Mouse (Mus musculus) lung, embryonic 14.5 days (tissue): Measurements from ENCODE around the gene Ccdc82. TPM values are rescaled to one million over a fixed set of nuclear protein-coding genes. Genes with fewer than 3 reads are reported as not detected.
A peak's percentile ranks its signal among the peaks of the same experiment; 100 is the strongest.

Experiments
- ATAC-seq: fragments of 200-750 bp; cut with Nextera tagmentation; 2 replicates; pipeline ENCODE4 v1.8.0; 2017; ENCODE audit warnings: mild to moderate bottlenecking, moderate TSS enrichment, moderate library complexity; ENCODE audit not compliant: insufficient read depth
- DNase-seq: peaks from one replicate; pipeline ENCODE4 v3.0.0-alpha.2; 2015
- H3K27ac ChIP-seq: fragments of 300-500 bp; sonication (generic); 2 replicates; pipeline ENCODE4 v1.5.1; 2014; ENCODE audit warnings: low read depth, mild to moderate bottlenecking, moderate library complexity
- H3K27me3 ChIP-seq: fragments of 300-500 bp; sonication (generic); 2 replicates; pipeline ENCODE4 v1.6.1; 2014; ENCODE audit warnings: low read length, control low read depth; ENCODE audit not compliant: insufficient read depth
- H3K36me3 ChIP-seq: fragments of 300-500 bp; sonication (generic); 2 replicates; pipeline ENCODE4 v1.6.1; 2014; ENCODE audit warnings: control low read depth; ENCODE audit not compliant: insufficient read depth
- H3K4me1 ChIP-seq: fragments of 300-500 bp; sonication (generic); 2 replicates; pipeline ENCODE4 v1.6.1; 2014; ENCODE audit warnings: antibody characterized with exemption, control low read depth; ENCODE audit not compliant: insufficient read depth
- H3K4me2 ChIP-seq: fragments of 300-500 bp; sonication (generic); 2 replicates; pipeline ENCODE4 v1.6.1; 2014; ENCODE audit warnings: mild to moderate bottlenecking
- H3K4me3 ChIP-seq: fragments of 300-500 bp; sonication (generic); 2 replicates; pipeline ENCODE4 v1.5.1; 2014; ENCODE audit warnings: low read depth, low read length
- H3K9ac ChIP-seq: fragments of 300-500 bp; sonication (generic); 2 replicates; pipeline ENCODE4 v1.6.1; 2014
- H3K9me3 ChIP-seq: fragments of 300-500 bp; sonication (generic); 2 replicates; pipeline ENCODE4 v1.6.1; 2016; ENCODE audit warnings: low read depth, low read length, control low read depth
- CTCF ChIP-seq: IDR thresholded peaks from 2 replicates; pipeline ENCODE4 v1.5.1; 2016; ENCODE audit warnings: antibody characterized with exemption, low read depth
- WGBS: fragments of 180-500 bp; shearing (Covaris S2); extraction: QIAGEN DNeasy Blood & Tissue Kit; methylation state at CpG from one replicate; pipeline ENCODE4 v1.1.7; 2014; 5-methylcytosine and 5-hydroxymethylcytosine counted together
- polyA plus RNA-seq: library from polyadenylated mRNA; unstranded; fragments of >200 nt; fragmentation: Nextera tagmentation; extraction: Ambion mirVana; gene quantifications from 2 replicates; pipeline ENCODE4 v1.2.1, GENCODE M21; 2014

Gene Ccdc82
- polyA plus RNA-seq, 1 experiment from 2014 or later = 14.7 TPM

DNA sequence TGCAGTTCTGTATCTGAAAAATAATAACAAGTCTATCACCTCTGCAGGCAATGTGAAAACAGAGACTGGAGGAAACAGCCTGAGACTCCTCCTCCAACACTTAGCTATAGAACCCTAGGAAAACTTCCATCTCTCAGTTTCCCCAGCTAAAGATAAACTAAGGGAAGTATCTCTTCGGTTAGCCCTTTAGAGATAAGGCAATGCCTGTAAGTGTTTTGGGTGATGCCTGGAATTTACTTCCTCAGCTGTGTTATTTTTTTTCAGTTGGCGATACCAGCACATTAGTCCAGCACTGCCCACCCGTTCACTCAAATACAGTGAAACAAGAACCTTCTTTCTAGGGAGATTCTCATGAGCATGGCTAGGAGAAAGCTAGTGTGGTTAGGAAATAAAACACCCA, 14.2 kb downstream of the Ccdc82 start:
- 55% methylated on average over 3 of the region's 3 CpGs for WGBS
- no peak overlapping the region for H3K4me3 ChIP-seq
- no peaks in the 10 kb centered on the region for H3K9me3 ChIP-seq
- H3K4me1 ChIP-seq = no peaks in the 10 kb centered on the region
- no peak overlapping the region for H3K27ac ChIP-seq
- no peak overlapping the region for H3K9ac ChIP-seq
- H3K27me3 ChIP-seq = no peaks in the 10 kb centered on the region
- no peaks in the 10 kb centered on the region for H3K36me3 ChIP-seq
- DNase-seq (no peak), ATAC-seq (no peak)
- no peak for TF ChIP-seq CTCF
- H3K4me2 ChIP-seq = no peak overlapping the region

DNA sequence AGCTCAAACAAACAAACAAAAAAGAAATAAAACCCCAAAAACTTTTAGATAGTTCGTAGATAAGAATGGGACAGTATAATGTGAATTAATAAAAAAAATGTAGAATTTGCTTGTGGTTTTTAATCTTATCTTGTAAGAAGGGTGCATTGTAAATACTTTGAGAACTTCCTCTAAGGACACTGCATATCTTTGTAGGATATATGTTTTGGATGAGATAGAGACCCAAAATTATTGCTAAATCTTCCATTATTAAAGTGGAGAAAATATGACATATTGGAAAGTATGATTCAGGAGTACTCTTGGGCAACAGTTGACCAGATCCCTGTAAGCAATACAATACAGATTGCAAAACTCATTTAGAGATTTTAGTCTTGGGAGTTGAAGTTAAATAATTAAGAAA, 26.5 kb downstream of the Ccdc82 start:
- no peak for DNase-seq
- Histone ChIP-seq H3K4me3 (no peak overlapping the region), H3K4me1 (no peaks in the 10 kb centered on the region), H3K27me3 (no peaks in the 10 kb centered on the region), H3K4me2 (no peak overlapping the region), H3K9ac (no peak overlapping the region), H3K27ac (no peak overlapping the region), H3K36me3 (no peaks in the 10 kb centered on the region), H3K9me3 (no peaks in the 10 kb centered on the region)
- ATAC-seq = no peak
- no peak for TF ChIP-seq CTCF
- 82% methylated on average over 1 of the region's 1 CpGs for WGBS

DNA sequence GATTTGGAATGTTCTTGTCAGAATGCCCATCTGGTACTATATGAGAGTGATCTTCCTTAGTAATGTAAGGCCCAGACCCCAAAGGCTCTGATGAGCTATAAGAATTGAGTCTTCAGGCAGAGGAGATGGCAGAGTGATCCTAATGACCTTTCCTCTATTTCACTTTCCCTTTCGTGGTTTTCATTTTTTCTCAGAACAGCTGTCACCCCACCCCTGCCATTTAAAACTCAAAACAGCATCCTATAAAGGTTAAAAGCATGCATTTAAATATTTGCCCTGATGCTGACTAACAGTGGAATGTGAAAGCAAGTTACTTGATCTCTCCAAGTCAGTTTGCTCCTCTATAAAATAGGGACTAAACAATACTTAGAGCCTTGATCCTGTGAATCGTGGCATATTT, 40.7 kb downstream of the Ccdc82 start:
- H3K36me3 ChIP-seq = no peaks in the 10 kb centered on the region; the same call in 1 of the 2 replicates
- no peak overlapping the region for H3K9ac ChIP-seq
- H3K9me3 ChIP-seq = no peaks in the 10 kb centered on the region
- no peak overlapping the region for H3K4me2 ChIP-seq
- H3K27ac ChIP-seq = no peak overlapping the region
- TF ChIP-seq CTCF = no peak
- 65% methylated on average over 2 of the region's 2 CpGs for WGBS
- H3K4me1 ChIP-seq = no peaks in the 10 kb centered on the region
- H3K4me3 ChIP-seq = no peak overlapping the region
- no peaks in the 10 kb centered on the region for H3K27me3 ChIP-seq
- no peak for ATAC-seq
- no peak for DNase-seq

DNA sequence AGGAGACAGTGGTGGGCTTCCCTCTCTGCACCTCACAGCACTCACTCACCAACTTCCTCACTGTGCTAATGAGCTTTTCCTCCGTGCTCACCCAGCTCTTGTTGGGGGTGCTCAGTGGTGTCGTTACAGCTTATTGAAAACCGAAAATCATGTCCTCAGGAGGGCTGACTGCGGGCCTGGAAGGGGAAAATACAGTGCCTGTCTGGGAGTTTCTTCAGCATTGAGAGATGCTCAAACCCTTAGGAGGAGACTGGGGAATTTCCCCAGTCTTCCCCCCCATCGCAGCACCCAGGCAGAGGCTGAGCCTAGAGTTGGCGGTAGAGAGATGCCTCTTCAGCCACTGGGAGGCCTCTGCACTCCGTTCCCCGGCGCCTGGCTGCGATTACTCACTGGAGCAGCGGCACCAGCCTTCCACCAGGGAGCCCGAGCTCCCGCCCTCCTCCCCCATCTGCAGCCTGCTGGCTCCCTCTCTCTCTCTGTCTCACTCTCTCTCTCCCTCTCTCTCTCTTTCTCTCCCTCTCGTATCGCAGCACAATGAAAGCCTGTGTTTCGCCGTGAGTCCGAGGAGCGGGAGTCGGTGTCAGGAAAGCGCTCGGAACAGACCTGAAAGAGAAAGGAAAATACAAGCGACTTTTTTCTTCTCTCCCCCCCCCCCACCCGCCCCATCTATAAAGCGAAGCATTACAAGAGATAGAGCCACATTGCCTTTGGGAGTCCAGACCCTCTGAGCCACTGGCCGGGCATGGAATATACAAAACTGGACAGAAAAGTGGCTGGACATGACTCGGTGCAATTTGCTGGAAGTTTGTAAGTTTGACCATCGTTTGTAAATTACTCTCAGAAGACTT, 49.7 kb downstream of the Ccdc82 start:
- peaks cover 29% of the 10 kb centered on the region for H3K4me1 ChIP-seq
- peak; percentile 94 for DNase-seq
- peak overlapping the region; percentile 85 for H3K27ac ChIP-seq
- H3K4me3 ChIP-seq = peak overlapping the region; percentile 66
- H3K9ac ChIP-seq = peak overlapping the region; percentile 77
- no peaks in the 10 kb centered on the region for H3K36me3 ChIP-seq
- H3K27me3 ChIP-seq = no peaks in the 10 kb centered on the region
- peak; percentile 95 for ATAC-seq
- H3K4me2 ChIP-seq = peak overlapping the region; percentile 98
- peak; percentile 86 for TF ChIP-seq CTCF
- under 1% methylated on average over 28 of the region's 28 CpGs for WGBS
- H3K9me3 ChIP-seq = no peaks in the 10 kb centered on the region

DNA sequence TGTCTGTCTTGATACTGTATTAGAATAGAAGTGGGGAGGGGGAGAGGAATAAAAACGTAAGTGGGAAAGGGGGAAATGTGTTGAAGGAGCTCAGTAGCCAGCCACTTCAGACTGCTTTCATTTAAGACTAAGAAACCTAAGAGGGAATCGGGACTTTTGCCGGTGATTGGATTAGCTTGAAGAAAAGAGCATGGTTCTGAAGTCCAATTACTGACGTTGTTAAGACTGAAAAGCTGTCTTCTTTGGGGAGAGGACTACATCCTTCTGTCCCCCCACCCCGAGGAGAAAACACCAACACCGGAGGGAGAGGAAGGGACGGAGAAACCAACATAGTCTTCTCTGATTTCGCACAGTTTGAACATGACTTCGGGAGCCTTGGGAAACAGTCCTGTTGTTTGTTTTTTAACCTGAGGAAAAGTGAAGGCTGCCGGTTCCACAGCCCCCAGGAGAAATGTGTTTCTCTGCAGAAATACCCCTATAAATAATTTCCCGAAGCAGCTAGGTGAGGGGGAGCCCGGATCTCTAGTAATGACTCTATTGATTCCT, 50.4 kb downstream of the Ccdc82 start:
- WGBS = under 1% methylated on average over 12 of the region's 12 CpGs
- Histone ChIP-seq H3K4me2 (peak overlapping the region; percentile 98), H3K4me1 (peaks cover 36% of the 10 kb centered on the region), H3K9ac (peak overlapping the region; percentile 77), H3K4me3 (peak overlapping the region; percentile 66), H3K27me3 (no peaks in the 10 kb centered on the region), H3K9me3 (no peaks in the 10 kb centered on the region), H3K27ac (peak overlapping the region; percentile 85), H3K36me3 (no peaks in the 10 kb centered on the region)
- DNase-seq (peak; percentile 67), ATAC-seq (no peak)
- no peak for TF ChIP-seq CTCF

DNA sequence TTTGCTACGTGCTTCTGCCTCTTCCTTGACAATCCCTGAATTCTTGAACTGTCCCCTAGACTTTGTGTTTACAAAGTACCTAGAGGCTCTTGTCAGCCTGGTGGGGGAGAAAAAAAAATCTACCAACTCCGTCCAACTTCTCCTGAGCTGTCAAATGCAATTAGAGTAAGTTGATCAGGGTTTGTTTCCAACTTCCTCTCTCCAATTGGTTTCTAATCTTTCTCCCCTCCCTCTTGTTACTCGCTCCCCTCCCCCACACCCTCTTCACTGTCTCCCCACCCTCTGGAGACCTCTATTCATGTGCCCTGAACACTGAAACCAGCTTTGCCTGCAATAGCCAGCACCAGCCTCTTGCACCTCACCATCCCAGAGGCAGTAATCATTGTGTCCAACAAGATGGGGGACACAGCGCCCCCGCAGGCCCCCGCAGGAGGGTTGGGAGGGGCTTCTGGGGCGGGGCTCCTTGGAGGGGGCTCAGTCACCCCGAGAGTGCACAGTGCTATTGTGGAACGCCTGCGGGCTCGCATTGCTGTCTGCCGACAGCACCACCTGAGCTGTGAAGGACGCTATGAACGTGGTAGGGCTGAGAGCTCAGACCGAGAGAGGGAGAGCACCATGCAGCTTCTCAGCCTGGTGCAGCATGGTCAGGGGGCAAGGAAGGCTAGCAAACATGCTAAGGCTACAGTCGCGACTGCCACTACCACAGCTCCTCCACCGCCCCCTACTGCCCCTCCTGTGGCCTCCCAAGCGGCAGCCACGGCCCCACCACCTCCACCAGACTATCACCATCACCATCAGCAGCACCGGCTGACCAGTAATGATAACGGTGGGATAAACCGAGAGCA, 51.1 kb downstream of the Ccdc82 start, which contains the start of gene Maml2:
Gene Maml2, plus strand, starts transcription at position 290 of the 845 bp plus-strand sequence.
- H3K9ac ChIP-seq = peak within 1 kb of the TSS; percentile 77
- peak within 1 kb of the TSS; percentile 66 for H3K4me3 ChIP-seq
- ATAC-seq = peak; percentile 64
- no peaks in the 10 kb centered on the region for H3K36me3 ChIP-seq
- peak within 1 kb of the TSS; percentile 98 for H3K4me2 ChIP-seq
- H3K27me3 ChIP-seq = no peaks in the 10 kb centered on the region
- under 1% methylated on average over 23 of the region's 23 CpGs for WGBS
- H3K4me1 ChIP-seq = peaks cover 37% of the 10 kb centered on the region
- no peaks in the 10 kb centered on the region for H3K9me3 ChIP-seq
- DNase-seq = peak; percentile 67
- H3K27ac ChIP-seq = peak within 1 kb of the TSS; percentile 85
- peak; percentile 40 for TF ChIP-seq CTCF

DNA sequence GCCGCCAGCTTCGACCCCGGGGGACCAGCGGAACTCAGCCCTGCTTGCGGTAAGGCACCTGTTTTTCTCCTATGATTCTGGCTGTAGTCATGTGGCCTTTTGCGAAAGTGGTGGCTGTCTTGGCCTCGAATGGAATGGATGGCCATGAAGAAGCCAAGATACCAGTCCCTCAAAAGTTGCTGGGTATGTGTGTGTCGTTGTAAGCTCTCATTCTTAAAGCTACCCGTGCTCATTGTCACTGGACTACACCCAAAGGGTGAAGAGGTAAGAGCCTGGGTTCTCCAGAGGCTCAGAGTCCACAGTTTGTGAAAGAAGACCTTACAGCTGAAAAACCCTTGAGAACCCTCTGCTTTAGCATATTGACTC, 51.7 kb downstream of the Ccdc82 start:
- no peak for TF ChIP-seq CTCF
- ATAC-seq = no peak
- 11% methylated on average over 9 of the region's 9 CpGs for WGBS

More for the DNA sequence above, 51.7 kb downstream of the Ccdc82 start:
- Histone ChIP-seq H3K4me3 (peak overlapping the region; percentile 66), H3K4me2 (peak overlapping the region; percentile 98), H3K4me1 (peaks cover 37% of the 10 kb centered on the region), H3K36me3 (no peaks in the 10 kb centered on the region), H3K27ac (0 out of 2 replicates have a peak overlapping the region, but pooled peaks have one; percentile 54), H3K9me3 (no peaks in the 10 kb centered on the region), H3K27me3 (no peaks in the 10 kb centered on the region), H3K9ac (peak overlapping the region; percentile 77; the same call in 1 of the 2 replicates)
- no peak for DNase-seq
